Mouse (Mus musculus): Measurements from ENCODE around the gene Ghrhr.

Gene Ghrhr

DNA sequence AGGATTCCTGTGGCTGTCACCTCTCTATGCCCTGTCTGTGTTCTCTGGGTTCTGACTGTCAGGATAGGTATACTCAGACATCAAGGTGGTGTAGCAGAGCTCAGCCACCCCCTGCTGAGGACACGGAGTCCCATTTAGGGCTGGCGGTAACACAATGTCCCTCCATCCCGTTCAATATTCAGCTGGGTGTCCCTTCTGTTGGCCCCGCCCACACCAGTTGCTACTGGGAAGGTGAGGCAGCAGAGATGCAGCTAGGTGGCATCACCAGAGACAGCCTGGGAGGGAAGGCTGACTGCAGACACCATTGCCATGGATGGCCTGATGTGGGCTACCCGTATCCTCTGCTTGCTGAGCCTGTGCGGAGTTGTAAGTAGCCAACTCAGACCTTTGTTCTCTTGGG is at the start of gene Ghrhr:
Gene Ghrhr, plus strand, starts transcription at position 220 of the 400 bp plus-strand sequence.
- DNase-seq (ENCODE audit: low spot score in 2 of 2): no peak

DNA sequence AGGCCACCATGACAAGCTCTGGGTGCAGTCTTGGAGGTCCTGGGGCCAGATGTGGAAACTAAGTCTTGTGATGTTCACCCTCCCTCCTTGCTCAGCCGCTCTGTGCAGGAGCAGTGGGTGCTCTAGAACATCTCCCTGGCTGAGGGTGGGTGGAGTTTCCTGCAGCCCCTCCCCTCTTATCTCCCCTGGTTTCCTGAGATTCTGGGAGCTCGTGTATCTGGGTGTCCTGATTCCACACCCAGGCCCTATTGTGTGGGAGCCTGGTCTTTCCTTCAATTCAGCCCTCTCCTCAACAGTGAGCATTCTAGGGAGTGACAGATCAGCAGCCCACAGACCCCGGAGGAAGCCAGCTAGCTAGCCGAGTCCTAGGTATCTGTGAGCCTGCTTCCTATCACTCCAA is 49.8 kb upstream of the Ghrhr start:
- no peak for DNase-seq (ENCODE audit: low spot score in 2 of 2)

DNA sequence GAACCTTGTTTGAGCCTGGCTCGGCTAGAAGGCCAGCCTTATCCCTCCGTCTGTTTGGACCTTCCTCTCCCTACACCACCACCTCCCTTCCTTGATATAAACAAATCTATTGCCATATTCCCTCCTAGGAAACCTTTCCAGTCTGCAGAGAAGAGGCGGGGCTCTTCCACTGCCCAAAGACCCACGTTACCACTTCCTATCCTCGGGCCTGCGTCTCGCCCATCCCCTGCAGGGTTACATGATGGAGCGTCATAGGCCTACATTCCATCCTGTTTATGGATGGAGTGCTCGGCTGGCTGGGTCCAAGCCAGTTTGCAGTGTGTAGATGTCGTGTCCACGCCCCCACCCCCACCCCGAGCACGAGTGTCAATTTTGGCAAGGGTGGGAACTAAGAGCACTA is 48.8 kb upstream of the Ghrhr start:
- no peak for DNase-seq (ENCODE audit: low spot score in 2 of 2)

DNA sequence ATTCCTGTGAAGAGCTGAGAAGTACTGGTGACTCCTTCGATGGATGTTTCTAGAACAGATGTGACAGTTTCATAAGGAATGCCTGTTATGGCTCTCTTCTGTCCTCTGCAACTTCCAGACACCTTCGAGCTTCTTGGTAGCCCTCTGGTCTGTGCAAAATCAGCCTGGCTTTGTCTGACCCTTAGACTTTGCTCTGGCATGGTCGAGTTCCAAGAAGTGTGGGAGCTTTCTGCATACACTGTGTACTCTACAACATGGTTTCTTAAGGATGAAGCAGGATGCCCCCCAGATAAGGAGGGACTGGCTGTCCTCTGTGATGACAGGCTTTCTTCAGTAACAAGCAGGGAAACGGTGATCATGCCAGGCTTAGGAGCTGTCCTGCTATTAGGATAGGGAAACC is 47.9 kb upstream of the Ghrhr start:
- no peak for DNase-seq (ENCODE audit: low spot score in 2 of 2)

DNA sequence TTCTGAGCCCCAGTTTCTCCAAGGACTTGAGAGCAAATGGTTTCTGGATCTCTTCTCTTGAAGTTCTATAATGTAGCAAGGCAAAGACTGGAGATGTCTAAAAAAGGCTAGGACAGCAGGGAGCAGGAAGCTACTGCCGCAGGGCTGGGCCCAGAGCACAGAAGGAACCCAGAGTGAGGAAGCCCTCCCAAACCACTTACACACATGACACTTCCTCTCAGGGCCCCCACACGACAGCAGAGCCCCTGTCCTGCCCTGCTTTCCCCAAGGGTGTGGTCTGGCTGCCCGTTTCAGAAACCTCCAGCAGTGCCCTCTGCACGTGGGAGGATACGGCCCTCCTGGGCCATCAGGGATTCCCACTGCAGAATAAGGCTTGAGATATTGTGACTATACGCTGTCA is 44.8 kb upstream of the Ghrhr start:
- DNase-seq (ENCODE audit: low spot score in 2 of 2): no peak

DNA sequence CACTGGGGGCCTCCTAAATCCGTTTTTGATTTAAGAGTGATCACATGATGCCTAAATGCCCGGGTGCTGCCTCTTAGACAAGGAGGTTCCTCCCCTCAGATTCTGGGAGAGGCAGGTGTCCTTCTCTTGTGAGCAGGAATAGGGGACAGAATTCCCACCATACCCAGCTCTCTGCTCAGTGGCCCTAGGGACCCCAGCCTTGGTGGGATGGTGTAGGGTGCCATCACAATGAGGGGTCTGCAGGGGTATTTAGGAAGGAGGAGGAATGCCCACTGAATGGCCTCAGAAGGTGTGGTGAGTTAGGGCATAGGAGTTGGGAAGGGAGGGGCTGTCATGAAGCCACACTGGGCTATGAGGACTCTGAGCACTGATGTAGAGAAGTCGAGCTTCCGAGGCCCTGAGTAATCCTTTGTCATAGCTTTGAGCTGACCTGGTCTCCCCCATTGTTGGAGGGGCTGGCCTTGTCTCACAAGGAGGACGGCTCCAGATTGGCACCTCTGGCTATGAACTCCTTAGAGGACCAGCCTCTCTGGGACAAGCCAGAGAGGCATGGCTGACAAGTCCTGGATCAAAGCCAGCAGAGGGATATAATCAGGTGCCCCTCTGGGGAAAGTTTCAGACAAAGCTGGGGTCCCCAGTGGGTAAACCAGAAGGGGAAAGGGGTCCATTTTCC is 43.9 kb upstream of the Ghrhr start:
- DNase-seq (ENCODE audit: low spot score in 2 of 2): no peak

DNA sequence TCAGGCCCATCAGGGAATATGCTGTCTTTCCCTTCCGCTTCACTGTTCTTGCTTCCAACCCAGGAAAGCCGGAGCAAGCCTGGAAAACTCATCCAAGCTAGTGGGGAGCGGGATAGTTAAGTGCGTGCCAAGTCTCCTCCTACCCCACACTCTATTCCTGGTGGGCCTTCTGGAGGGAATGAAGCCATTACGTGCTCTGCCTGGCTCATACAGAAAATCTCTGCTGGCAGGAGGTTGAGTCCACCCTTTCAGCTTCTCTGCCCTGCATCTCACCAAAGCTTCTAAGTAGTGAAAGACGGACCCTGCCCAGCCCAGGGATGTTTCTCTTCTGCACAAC is 43.4 kb upstream of the Ghrhr start:
- no peak for DNase-seq (ENCODE audit: low spot score in 2 of 2)

DNA sequence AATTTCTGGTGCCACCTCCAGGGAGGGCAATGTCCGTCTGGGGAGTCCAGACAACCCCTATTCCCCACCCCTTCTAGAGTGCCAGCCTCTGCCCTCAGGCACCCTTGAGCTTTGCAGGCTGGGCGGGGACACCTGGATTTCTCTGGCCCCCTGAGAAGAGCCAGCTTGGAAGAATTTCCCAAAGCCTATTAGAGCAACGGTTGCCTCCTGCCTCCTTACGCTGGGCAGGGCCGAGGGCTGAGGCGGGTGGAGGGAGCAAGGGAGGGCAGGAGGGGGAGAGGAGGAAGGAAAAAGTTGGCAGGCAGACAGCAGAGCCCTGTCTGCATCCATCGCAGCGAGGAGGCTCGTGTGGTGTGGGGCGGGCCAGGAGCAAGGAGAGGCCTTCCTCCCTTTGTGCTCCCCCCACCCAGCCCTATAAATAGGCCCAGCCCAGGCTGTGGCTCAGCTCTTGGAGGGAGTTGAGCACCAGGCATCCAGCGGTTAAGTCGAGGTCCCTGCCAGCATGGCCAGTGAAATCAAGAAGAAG is 40.0 kb upstream of the Ghrhr start, which contains the start of gene Aqp1:
Gene Aqp1, plus strand, starts transcription at position 444 of the 526 bp plus-strand sequence.
- DNase-seq (ENCODE audit: low spot score in 2 of 2): peak; percentile 60 to 69

DNA sequence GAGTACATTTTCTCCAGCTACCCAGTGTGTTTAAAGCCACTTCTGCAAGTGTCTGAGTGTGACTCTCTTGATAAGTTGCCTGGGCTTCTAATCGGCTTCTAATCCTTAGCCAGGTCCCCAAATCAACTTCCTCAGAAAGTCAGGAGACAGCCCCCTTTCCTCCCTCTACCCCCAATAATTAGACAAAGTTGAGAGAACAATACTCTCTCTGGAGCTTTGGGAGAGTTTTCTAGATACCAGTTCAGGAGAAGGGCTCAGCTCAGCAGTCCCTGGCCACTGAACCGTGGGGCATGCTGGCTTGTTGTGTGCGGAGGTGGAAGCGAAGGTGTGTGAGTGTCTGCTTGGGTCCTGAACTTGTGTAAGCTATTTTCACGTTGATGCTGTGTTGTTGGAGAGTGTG is 38.9 kb upstream of the Ghrhr start:
- DNase-seq (ENCODE audit: low spot score in 2 of 2): no peak

DNA sequence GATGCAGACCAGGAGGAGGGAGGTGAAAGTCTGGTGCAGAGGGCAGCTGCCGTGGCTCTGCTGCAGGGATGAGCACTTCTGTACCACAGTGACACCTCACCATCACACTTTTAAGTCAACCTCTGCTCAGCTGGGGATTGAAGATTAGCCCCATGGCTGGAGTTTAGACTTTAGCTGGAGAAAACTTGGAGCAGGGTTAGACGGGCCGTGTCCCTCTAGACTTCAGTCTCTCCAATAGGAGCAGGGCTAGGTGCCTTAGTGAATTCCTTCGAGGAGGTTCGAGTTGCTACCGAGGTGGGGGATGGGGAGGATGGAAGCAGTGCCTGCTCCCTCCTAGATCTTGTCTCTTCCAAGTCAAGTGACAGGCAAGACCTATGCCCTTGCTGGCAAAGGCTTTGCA is 38.0 kb upstream of the Ghrhr start:
- no peak for DNase-seq (ENCODE audit: low spot score in 2 of 2)

DNA sequence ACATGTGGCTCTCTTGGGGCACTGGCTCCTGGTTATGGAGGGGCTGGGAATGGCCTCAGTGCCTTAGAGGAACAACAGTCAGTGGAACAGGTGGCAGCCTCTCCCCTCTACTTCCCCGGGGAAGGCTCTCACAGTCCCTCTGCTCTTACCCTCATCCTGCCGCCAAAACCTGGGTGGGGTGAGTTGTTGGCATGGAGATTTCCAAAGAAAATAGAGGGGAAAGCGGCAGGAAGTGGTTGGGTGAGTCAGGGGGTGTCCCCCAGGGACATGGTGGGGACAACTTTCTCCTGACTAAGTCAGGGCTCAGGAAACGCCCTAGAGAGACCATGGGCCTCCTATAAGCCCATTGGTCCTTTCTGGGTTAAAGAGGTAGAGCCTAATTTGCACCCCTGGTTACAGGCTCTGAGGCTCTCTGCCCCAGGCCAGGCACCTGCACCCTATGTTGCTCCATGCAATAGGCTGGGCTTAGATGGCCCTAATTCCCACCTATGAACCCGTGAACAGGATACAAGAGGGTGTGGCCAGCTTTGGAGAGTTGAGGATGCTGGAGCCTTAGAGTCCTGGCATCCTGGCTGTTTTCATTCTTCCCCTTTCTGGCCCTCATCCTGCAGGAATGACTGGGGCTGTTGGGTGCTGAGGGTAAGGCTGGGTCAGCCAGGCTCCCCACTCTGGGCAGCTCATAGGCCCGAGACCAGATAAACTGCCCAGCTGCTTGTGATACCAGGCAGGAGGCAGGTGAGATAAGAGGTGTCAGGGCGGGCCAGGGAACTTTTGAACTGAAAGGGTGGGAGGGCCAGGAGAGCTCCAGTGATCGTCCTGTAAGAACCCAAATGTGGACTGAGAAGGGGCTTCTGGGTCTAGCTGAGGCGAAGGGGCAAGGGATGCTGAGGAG is 36.9 kb upstream of the Ghrhr start:
- DNase-seq (ENCODE audit: low spot score in 2 of 2): peak in 1 of 2 experiments; percentile 52

DNA sequence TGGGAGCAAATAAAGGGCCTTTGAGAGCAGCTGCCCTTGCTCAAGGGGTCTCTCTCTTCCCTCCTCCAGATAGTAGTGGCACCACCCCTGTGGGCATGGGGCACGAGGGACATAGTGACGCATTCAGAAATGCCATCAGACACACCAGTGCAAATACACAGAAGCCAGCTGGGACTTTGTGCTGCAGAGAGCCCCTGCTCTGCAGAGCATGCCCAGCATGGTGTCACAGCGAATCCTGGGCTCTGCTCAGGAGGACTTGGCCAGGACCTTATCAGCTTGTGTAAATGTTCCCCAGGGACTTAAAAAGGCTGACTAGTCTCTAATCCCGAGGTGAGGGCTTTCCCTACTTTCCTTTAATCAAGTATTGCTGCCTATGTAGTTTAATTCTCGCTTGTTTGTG is 34.4 kb upstream of the Ghrhr start:
- DNase-seq (ENCODE audit: low spot score in 2 of 2): no peak

DNA sequence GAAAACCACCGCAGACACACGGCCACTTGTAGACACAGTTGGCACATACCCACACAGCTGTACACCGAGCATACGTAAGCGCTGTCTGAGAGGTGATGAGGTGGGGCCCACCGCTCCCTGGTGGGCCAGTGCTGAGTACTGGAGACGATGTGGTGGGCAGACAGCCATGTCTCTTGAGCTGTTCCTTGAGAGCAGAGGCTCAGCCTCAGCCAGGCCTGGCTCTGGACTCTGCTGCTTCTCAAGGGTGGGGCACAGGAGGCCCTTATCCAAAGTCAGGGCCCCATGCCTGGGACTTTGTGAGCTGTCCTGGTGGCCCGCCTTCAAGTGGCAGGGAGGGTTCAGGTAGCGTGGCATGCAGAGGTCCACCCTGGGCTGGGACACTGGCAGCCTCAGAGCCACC is 33.8 kb upstream of the Ghrhr start:
- no peak for DNase-seq (ENCODE audit: low spot score in 2 of 2)

DNA sequence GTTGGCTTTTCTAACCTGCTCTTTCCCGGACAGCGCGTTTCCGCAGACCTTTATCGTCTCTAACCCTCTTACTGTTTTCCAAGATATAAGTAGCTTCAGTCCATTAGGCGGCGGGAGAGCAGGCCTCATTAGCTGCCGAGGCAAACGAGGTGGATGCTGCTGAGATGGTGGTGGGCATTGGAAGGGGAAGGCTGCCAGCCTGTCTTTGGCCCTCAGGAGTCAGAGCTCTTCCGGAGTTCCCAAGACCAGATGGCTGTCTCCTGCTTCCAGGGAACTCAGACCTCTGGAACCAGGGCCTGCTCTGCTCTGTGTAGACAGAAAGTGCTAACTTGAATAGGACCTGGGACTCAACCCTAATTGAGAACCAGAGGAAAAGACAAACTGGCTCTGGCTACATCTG is 32.6 kb upstream of the Ghrhr start:
- no peak for DNase-seq (ENCODE audit: low spot score in 2 of 2)

DNA sequence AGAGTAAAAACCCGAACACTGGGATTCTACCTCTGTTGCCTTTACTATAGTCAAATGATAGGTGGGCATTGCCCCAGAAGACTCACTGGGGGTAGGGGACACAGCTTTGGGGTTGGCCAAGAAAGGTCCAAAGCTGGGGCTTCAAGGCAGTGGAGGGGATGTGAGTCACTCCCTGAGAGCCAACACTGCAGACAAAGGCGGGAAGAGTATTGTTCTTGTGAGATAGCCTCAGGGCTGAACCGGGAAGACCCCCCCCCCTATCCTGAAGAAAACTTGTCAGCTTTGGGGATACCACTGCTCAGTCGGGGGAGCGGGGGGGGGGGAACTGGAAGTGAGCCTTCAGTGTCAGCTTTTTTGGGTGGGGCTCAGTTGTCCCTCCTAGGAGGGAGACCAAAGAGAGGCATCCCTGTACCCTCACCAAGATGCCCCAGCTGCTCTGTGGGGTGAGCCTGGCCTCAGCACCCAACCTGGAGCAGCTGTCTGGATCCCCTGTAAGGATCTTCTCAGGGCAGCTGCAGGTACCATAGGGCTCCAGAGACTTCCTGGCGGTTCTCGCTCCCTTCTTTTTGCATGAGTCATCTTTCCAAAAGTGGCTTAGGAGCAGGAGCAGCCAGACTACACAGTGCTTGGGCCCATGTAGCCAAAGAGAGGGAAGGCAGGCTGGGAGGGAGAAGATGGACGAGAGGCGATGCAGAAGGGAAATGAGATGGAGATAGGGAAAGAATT is 31.6 kb upstream of the Ghrhr start:
- DNase-seq (ENCODE audit: low spot score in 2 of 2): no peak

DNA sequence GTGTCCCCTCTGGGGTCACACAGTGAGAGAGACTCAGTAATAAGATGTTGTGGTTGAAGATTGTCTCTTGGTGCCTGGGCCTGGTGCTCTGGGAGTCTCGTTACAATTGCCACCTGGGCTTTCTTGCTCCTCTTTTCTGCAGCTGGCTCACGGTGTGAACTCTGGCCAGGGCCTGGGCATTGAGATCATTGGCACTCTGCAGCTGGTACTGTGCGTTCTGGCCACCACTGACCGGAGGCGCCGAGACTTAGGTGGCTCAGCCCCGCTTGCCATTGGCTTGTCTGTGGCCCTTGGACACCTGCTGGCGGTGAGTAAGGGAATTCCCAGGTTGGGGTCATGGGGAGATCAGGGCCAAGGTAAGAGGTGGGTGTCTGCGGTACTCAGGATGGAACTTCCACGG is 30.8 kb upstream of the Ghrhr start:
- DNase-seq (ENCODE audit: low spot score in 2 of 2): no peak

DNA sequence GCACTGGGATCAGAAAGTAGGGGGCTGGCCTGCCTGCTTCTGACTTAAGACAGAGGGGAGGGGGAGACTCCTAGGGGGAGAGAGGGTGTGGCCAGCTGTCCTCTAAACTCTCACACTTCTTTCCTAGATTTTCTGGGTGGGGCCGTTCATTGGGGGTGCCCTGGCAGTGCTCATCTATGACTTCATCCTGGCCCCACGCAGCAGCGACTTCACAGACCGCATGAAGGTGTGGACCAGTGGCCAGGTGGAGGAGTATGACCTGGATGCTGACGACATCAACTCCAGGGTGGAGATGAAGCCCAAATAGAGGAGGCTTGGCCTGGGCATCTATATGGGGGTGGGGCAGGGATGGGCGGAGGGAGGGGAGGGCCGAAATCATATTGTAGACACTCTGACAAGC is 29.6 kb upstream of the Ghrhr start:
- DNase-seq (ENCODE audit: low spot score in 2 of 2): no peak

DNA sequence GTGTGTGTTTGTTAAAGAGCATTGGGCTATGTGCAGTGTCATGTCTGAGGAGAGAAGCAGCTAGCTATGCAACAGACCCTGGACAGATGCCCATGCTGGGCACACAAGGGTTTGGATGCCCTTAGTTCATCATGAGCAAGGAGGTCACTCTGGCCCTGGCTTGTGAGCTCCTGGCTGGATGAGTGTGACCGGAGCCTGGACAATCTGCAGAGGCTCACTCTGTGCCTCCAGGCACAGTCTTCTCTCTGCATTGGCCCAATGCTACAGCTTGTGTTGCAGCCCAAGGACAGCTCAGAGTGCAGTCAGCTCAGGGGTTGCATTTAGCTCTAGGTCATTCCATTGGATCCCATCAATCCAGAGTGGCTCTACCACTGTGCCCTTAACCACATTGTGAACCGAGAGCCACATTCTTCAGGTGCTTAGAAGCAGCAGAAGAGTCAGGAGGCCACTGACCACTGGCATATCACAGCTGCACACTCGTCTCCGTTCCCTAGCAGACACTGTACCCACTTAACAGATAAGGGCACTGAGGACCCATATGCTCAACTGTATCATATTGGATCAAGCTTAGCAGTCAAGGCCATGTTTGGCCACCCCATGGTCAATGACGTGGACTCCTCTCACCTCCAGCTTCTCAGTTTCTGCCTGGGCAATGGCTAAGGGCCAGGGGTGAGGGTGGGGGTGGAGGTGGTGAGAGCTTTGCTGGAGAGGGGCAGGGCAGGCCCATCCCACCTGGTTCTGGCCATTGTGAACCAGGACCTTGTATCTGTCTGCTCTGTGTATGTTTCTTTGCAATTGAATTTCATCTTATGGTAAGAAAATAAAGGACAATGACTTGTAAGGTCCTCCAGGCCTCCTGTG is 28.2 kb upstream of the Ghrhr start:
- DNase-seq (ENCODE audit: low spot score in 2 of 2): no peak

DNA sequence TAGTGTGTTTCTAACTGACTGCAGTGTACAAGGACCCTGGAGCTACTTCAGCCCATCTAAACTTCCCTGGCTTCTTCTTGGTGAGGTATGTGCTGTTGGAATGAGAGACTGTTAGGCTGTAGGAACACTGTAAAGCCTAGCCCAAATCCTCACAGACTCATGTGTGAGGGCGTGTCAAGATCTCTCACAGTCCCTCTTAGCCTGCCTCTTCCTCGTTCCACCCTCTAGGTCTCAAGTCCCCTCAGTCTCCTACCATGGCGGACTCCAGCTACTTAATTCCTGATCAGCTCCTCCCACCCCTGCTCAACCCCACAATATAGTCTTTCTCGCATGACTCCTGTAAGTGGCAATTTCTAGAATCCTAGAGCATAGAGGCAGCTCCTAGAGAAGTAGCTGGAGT is 26.9 kb upstream of the Ghrhr start:
- no peak for DNase-seq (ENCODE audit: low spot score in 2 of 2)

DNA sequence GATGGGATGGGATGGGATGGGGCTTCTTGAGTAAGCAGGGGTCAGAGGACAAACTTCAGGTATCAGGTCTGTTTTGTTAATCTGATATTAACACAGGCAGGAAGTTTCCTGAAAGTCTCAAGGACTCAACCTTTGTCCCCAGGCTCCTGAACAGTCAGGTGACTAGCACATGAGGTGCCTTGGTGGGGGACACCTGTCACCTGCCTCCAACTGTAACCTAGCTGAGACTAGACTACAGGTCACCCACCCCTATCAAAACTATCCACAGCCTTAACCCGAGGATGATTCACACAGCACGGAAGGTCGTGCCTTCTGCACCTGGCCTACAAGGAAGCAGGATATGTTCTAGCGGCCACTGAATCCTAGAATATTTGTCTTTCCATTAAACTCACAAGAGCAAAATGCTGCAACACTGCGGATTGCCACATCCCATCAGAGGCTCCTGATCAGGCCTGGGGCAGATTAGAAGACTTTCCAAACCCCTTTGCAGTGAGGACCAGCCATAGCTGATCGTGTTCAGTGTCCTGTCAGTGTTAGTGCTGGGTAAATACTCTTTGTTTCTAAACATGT is 25.6 kb upstream of the Ghrhr start:
- no peak for DNase-seq (ENCODE audit: low spot score in 2 of 2)

DNA sequence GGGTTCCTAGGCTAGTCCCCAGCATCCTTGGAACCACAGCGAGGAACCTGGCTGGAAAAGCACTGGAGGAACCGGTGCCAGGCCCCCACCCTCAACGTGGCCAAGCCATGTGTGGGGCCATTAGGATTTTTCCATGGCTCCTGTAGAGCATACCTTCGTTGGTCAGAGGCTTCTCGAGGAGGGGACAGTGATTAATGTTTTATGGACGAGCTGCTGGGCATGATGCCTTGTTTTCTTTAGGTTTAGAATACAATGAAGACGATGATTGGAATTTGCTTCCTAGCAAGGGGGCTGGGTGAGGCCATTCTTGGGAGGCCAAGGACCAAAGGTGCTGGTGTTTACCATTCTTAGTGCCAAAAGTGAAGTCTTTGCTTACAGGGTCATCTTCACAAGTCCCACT is 24.4 kb upstream of the Ghrhr start:
- no peak for DNase-seq (ENCODE audit: low spot score in 2 of 2)

All from spleen, postnatal 14 days (tissue).